Mouse (Mus musculus): ENCODE data around the gene Bpifb3. TPM values are rescaled to one million over a fixed set of nuclear protein-coding genes. Genes with fewer than 3 reads are reported as not detected.
A peak's percentile ranks its signal among the peaks of the same experiment; 100 is the strongest.

The Bpifb3 gene
- polyA plus RNA-seq (2015; fragmentation: Nextera tagmentation; extraction: Ambion mirVana): not detected in 2 replicates

GRCm38 (mm10) chr2:153917930-153918329 is at the start of gene Bpifb3:
Gene Bpifb3 (plus strand): TSS chr2:153918230.
- no peak within 1 kb of the TSS for H3K4me2 ChIP-seq (replicated peaks)
- no peaks in the 10 kb centered on the region for H3K4me1 ChIP-seq (replicated peaks)
- H3K4me3 ChIP-seq (replicated peaks): no peak within 1 kb of the TSS
- WGBS: 62% methylated on average over 8 of the region's 8 CpGs
- H3K36me3 ChIP-seq: no peaks in the 10 kb centered on the region
- no peak for ATAC-seq
- H3K27ac ChIP-seq: no peak within 1 kb of the TSS
- H3K27me3 ChIP-seq: no peaks in the 10 kb centered on the region
- no peak within 1 kb of the TSS for H3K9ac ChIP-seq (replicated peaks)
- H3K9me3 ChIP-seq: no peaks in the 10 kb centered on the region

- Histone ChIP-seq H3K27ac (no peak within 1 kb of the TSS), H3K9me3 (no peaks in the 10 kb centered on the region), H3K9ac (replicated peaks) (no peak within 1 kb of the TSS), H3K36me3 (no peaks in the 10 kb centered on the region), H3K4me2 (replicated peaks) (no peak within 1 kb of the TSS), H3K27me3 (no peaks in the 10 kb centered on the region), H3K4me1 (replicated peaks) (no peaks in the 10 kb centered on the region), H3K4me3 (replicated peaks) (no peak within 1 kb of the TSS)
- WGBS: 93% methylated on average over 4 of the region's 4 CpGs
- ATAC-seq: no peak
Measured at GRCm38 (mm10) chr2:153870984-153871383, 47.0 kb upstream of the Bpifb3 start, which contains the start of gene Sun5. Gene Sun5 (minus strand): TSS chr2:153871084.

GRCm38 (mm10) chr2:153874745-153875144 is 43.3 kb upstream of the Bpifb3 start, which contains the start of gene Bpifb2:
Gene Bpifb2 (plus strand): TSS chr2:153875045.
- Histone ChIP-seq H3K4me3 (replicated peaks) (no peak within 1 kb of the TSS), H3K4me1 (replicated peaks) (no peaks in the 10 kb centered on the region), H3K27me3 (no peaks in the 10 kb centered on the region), H3K4me2 (replicated peaks) (no peak within 1 kb of the TSS), H3K9me3 (no peaks in the 10 kb centered on the region), H3K9ac (replicated peaks) (no peak within 1 kb of the TSS), H3K27ac (no peak within 1 kb of the TSS), H3K36me3 (no peaks in the 10 kb centered on the region)
- 73% methylated on average over 9 of the region's 9 CpGs for whole genome bisulfite sequencing
- ATAC-seq: no peak

- Histone ChIP-seq H3K36me3 (no peaks in the 10 kb centered on the region), H3K9ac (replicated peaks) (no peak overlapping the region), H3K27ac (no peak overlapping the region), H3K4me2 (replicated peaks) (no peak overlapping the region), H3K4me1 (replicated peaks) (no peaks in the 10 kb centered on the region), H3K27me3 (no peaks in the 10 kb centered on the region), H3K4me3 (replicated peaks) (no peak overlapping the region), H3K9me3 (no peaks in the 10 kb centered on the region)
- ATAC-seq: no peak
- WGBS: 87% methylated on average over 5 of the region's 5 CpGs
Measured at GRCm38 (mm10) chr2:153899111-153899510, 18.9 kb upstream of the Bpifb3 start.

- Histone ChIP-seq H3K36me3 (no peaks in the 10 kb centered on the region), H3K27me3 (no peaks in the 10 kb centered on the region), H3K9ac (replicated peaks) (no peak within 1 kb of the TSS), H3K9me3 (no peaks in the 10 kb centered on the region), H3K4me1 (replicated peaks) (no peaks in the 10 kb centered on the region), H3K4me3 (replicated peaks) (no peak within 1 kb of the TSS), H3K27ac (no peak within 1 kb of the TSS), H3K4me2 (replicated peaks) (no peak within 1 kb of the TSS)
- 71% methylated on average over 4 of the region's 4 CpGs for WGBS
- ATAC-seq: no peak
Measured at GRCm38 (mm10) chr2:153900088-153900487, 17.9 kb upstream of the Bpifb3 start, which contains the start of gene Bpifb6. Gene Bpifb6 (plus strand): TSS chr2:153900388.

- no peaks in the 10 kb centered on the region for H3K36me3 ChIP-seq
- H3K27me3 ChIP-seq: no peaks in the 10 kb centered on the region
- WGBS: 86% methylated on average over 6 of the region's 6 CpGs
- H3K9me3 ChIP-seq: no peaks in the 10 kb centered on the region
- H3K27ac ChIP-seq: no peak overlapping the region
- no peak overlapping the region for H3K9ac ChIP-seq (replicated peaks)
- no peak overlapping the region for H3K4me2 ChIP-seq (replicated peaks)
- H3K4me3 ChIP-seq (replicated peaks): no peak overlapping the region
- H3K4me1 ChIP-seq (replicated peaks): no peaks in the 10 kb centered on the region
- no peak for ATAC-seq
Measured at GRCm38 (mm10) chr2:153902726-153903125, 15.3 kb upstream of the Bpifb3 start.

- Histone ChIP-seq H3K4me1 (replicated peaks) (no peaks in the 10 kb centered on the region), H3K36me3 (no peaks in the 10 kb centered on the region), H3K9ac (replicated peaks) (no peak overlapping the region), H3K4me3 (replicated peaks) (no peak overlapping the region), H3K27ac (no peak overlapping the region), H3K4me2 (replicated peaks) (no peak overlapping the region), H3K27me3 (no peaks in the 10 kb centered on the region), H3K9me3 (no peaks in the 10 kb centered on the region)
- ATAC-seq: no peak
- 84% methylated on average over 4 of the region's 4 CpGs for WGBS
Measured at GRCm38 (mm10) chr2:153906626-153907025, 11.4 kb upstream of the Bpifb3 start.

GRCm38 (mm10) chr2:153914151-153914550 is 3.9 kb upstream of the Bpifb3 start:
- Histone ChIP-seq H3K4me1 (replicated peaks) (no peaks in the 10 kb centered on the region), H3K27me3 (no peaks in the 10 kb centered on the region), H3K4me3 (replicated peaks) (no peak overlapping the region), H3K4me2 (replicated peaks) (no peak overlapping the region), H3K36me3 (no peaks in the 10 kb centered on the region), H3K27ac (no peak overlapping the region), H3K9ac (replicated peaks) (no peak overlapping the region), H3K9me3 (no peaks in the 10 kb centered on the region)
- no peak for ATAC-seq
- WGBS: 40% methylated on average over 5 of the region's 5 CpGs

GRCm38 (mm10) chr2:153921246-153921645 is 3.2 kb downstream of the Bpifb3 start:
- Histone ChIP-seq H3K27ac (no peak overlapping the region), H3K4me1 (replicated peaks) (no peaks in the 10 kb centered on the region), H3K27me3 (no peaks in the 10 kb centered on the region), H3K4me3 (replicated peaks) (no peak overlapping the region), H3K4me2 (replicated peaks) (no peak overlapping the region), H3K9me3 (no peaks in the 10 kb centered on the region), H3K9ac (replicated peaks) (no peak overlapping the region), H3K36me3 (no peaks in the 10 kb centered on the region)
- ATAC-seq: no peak
- 85% methylated on average over 6 of the region's 6 CpGs for WGBS

- Histone ChIP-seq H3K4me3 (replicated peaks) (no peak overlapping the region), H3K4me2 (replicated peaks) (no peak overlapping the region), H3K4me1 (replicated peaks) (peaks cover 7% of the 10 kb centered on the region), H3K27ac (no peak overlapping the region), H3K36me3 (no peaks in the 10 kb centered on the region), H3K9me3 (no peaks in the 10 kb centered on the region), H3K27me3 (no peaks in the 10 kb centered on the region), H3K9ac (replicated peaks) (no peak overlapping the region)
- peak; percentile 65; the same call in 1 of the 2 replicates for ATAC-seq
- 52% methylated on average over 3 of the region's 3 CpGs for WGBS
Measured at GRCm38 (mm10) chr2:153929871-153930413, 11.9 kb downstream of the Bpifb3 start.

GRCm38 (mm10) chr2:153931125-153931524 is 13.1 kb downstream of the Bpifb3 start:
- no peak overlapping the region for H3K4me3 ChIP-seq (replicated peaks)
- 54% methylated on average over 6 of the region's 6 CpGs for WGBS
- H3K27me3 ChIP-seq: no peaks in the 10 kb centered on the region
- H3K9ac ChIP-seq (replicated peaks): no peak overlapping the region
- no peak overlapping the region for H3K27ac ChIP-seq
- H3K36me3 ChIP-seq: no peaks in the 10 kb centered on the region
- H3K4me1 ChIP-seq (replicated peaks): peaks cover 7% of the 10 kb centered on the region
- no peak overlapping the region for H3K4me2 ChIP-seq (replicated peaks)
- no peaks in the 10 kb centered on the region for H3K9me3 ChIP-seq
- ATAC-seq: peak; percentile 62; the same call in 1 of the 2 replicates

- Histone ChIP-seq H3K9ac (replicated peaks) (no peak overlapping the region), H3K36me3 (no peaks in the 10 kb centered on the region), H3K4me3 (replicated peaks) (no peak overlapping the region), H3K4me2 (replicated peaks) (no peak overlapping the region), H3K4me1 (replicated peaks) (peaks cover 7% of the 10 kb centered on the region), H3K27ac (no peak overlapping the region), H3K27me3 (no peaks in the 10 kb centered on the region), H3K9me3 (no peaks in the 10 kb centered on the region)
- no peak for ATAC-seq
- WGBS: 69% methylated on average over 6 of the region's 6 CpGs
Measured at GRCm38 (mm10) chr2:153933311-153933710, 15.3 kb downstream of the Bpifb3 start.

- WGBS: 92% methylated on average over 6 of the region's 6 CpGs
- H3K27ac ChIP-seq: no peak overlapping the region
Measured at GRCm38 (mm10) chr2:153935348-153935747, 17.3 kb downstream of the Bpifb3 start.

More at GRCm38 (mm10) chr2:153935348-153935747, 17.3 kb downstream of the Bpifb3 start:
- no peaks in the 10 kb centered on the region for H3K27me3 ChIP-seq
- no peak overlapping the region for H3K4me2 ChIP-seq (replicated peaks)
- no peaks in the 10 kb centered on the region for H3K9me3 ChIP-seq
- peaks cover 7% of the 10 kb centered on the region for H3K4me1 ChIP-seq (replicated peaks)
- no peaks in the 10 kb centered on the region for H3K36me3 ChIP-seq
- H3K4me3 ChIP-seq (replicated peaks): no peak overlapping the region
- no peak overlapping the region for H3K9ac ChIP-seq (replicated peaks)
- no peak for ATAC-seq

All from midbrain, embryonic 13.5 days (tissue).